Mouse (Mus musculus) testis, adult 2 months (tissue): ENCODE measurements around the gene Kctd20. TPM values are rescaled to one million over a fixed set of nuclear protein-coding genes. Genes with fewer than 3 reads are reported as not detected.
A peak's percentile ranks its signal among the peaks of the same experiment; 100 is the strongest.

Experiments used
- H3K27ac ChIP-seq: fragments of 200-500 bp; 2 replicates; pipeline ENCODE4 v1.5.1; 2012; ENCODE audit warnings: low read depth, low read length; ENCODE audit not compliant: control insufficient read depth, insufficient read depth
- H3K27me3 ChIP-seq: fragments of 200-500 bp; 2 replicates; pipeline ENCODE4 v1.6.1; 2012; ENCODE audit warnings: mild to moderate bottlenecking, low read length, moderate library complexity; ENCODE audit not compliant: control insufficient read depth, insufficient read depth
- H3K36me3 ChIP-seq: fragments of 200-500 bp; 2 replicates; pipeline ENCODE4 v1.6.1; 2012; ENCODE audit warnings: mild to moderate bottlenecking, low read length; ENCODE audit not compliant: control insufficient read depth, insufficient read depth
- H3K4me1 ChIP-seq: fragments of 200-500 bp; 2 replicates; pipeline ENCODE4 v1.6.1; 2012; ENCODE audit warnings: low read length; ENCODE audit not compliant: control insufficient read depth, insufficient read depth
- H3K4me3 ChIP-seq: fragments of 200-500 bp; 2 replicates; pipeline ENCODE4 v1.5.1; 2012; ENCODE audit warnings: low read depth, mild to moderate bottlenecking, low read length, moderate library complexity, mixed read lengths; ENCODE audit not compliant: control insufficient read depth
- CTCF ChIP-seq: fragments of 200-500 bp; IDR thresholded peaks from 2 replicates; pipeline ENCODE4 v1.5.1; 2012; ENCODE audit warnings: low read depth, mild to moderate bottlenecking, inconsistent platforms, low read length, moderate library complexity; ENCODE audit not compliant: control insufficient read depth, insufficient read depth, insufficient replicate concordance
- POLR2A ChIP-seq: fragments of 200-500 bp; IDR thresholded peaks from 2 replicates; pipeline ENCODE4 v1.6.1; 2012; ENCODE audit warnings: low read depth, mild to moderate bottlenecking, inconsistent platforms, low read length, moderate library complexity; ENCODE audit not compliant: control insufficient read depth
- polyA plus RNA-seq: library from polyadenylated mRNA; depleted of rRNA; stranded (reverse); fragments of >200 nt; gene quantifications from 2 replicates; pipeline ENCODE4 v1.2.3, GENCODE M21; 2012

Kctd20 gene
- polyA plus RNA-seq, 1 experiment = 34.2 TPM

- Histone ChIP-seq H3K4me3 (no peak overlapping the region), H3K4me1 (peaks cover 4% of the 10 kb centered on the region), H3K36me3 (no peaks in the 10 kb centered on the region), H3K27me3 (no peaks in the 10 kb centered on the region), H3K27ac (no peak overlapping the region)
- TF ChIP-seq POLR2A = no peak
- no peak for TF ChIP-seq CTCF
Measured at GRCm38 (mm10) chr17:28934120-28934916, 17.4 kb upstream of the Kctd20 start.

- TF ChIP-seq CTCF = no peak
- no peak for TF ChIP-seq POLR2A
- H3K4me3 ChIP-seq = no peak overlapping the region
- H3K36me3 ChIP-seq = no peaks in the 10 kb centered on the region
- no peaks in the 10 kb centered on the region for H3K27me3 ChIP-seq
- peaks cover 7% of the 10 kb centered on the region for H3K4me1 ChIP-seq
- no peak overlapping the region for H3K27ac ChIP-seq
Measured at GRCm38 (mm10) chr17:28936133-28936532, 15.6 kb upstream of the Kctd20 start.

GRCm38 (mm10) chr17:28936622-28937345 lies 15.0 kb upstream of the Kctd20 start:
- TF ChIP-seq CTCF = peak; percentile 90
- TF ChIP-seq POLR2A = no peak
- peaks cover 14% of the 10 kb centered on the region for H3K4me1 ChIP-seq
- no peaks in the 10 kb centered on the region for H3K36me3 ChIP-seq
- no peak overlapping the region for H3K27ac ChIP-seq
- no peaks in the 10 kb centered on the region for H3K27me3 ChIP-seq
- H3K4me3 ChIP-seq = no peak overlapping the region

DNA sequence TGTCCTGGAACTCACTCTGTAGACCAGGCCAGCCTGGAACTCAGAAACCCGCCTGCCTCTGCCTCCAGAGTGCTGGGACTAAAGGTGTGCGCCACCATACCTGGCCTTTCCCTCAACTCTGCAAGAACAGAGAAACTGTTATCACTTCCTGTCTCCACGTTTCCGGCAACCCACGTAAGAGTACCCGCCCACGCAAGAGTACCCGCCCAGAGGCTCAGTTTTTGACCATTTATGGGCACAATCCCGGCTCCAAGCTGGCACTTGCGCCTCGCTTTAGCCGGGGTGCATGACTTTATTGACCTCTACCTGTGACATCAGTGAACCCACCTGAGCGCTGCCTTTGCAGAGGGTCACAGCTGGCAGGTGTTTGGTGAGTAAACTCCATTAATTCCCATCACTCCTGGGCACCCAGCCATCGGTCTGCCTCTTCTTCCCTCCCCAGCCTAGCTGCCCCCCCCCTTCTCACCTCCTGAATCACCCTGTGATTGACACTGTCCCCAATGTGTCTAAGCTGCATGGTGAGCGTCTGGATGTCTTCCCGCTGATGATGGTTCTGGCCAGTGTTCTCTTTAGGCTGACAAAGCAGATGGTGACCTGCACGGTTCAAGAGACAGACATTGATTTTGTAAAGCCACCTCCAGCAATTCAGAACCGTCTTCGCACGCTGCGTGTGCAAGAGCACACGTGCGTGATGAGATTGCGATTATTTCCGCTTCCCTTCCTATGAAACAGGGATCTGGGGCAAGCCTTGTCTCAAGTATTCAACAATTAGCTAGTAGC lies 10.8 kb upstream of the Kctd20 start:
- H3K4me1 ChIP-seq = peaks cover 14% of the 10 kb centered on the region

DNA sequence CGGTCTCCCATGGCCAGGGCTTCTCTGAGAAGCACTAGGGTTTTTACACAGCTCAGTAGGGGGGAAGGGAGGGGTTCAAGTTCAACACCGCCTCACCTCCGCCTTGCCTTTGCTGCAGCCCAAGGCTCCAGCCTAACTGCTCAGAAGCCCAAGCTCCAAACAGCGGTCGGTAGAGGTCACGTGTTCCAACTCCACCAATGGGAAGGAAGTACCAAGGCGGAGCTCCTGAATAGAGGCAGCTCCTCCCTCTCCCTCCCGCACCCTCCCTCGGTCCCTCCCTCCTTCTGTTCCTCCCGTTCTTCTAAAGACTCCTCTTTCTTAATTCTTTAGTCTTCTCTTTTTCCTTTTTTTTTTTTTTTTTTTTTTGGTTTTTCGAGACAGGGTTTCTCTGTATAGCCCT lies 9.6 kb upstream of the Kctd20 start:
- Histone ChIP-seq H3K27me3 (no peaks in the 10 kb centered on the region), H3K36me3 (no peaks in the 10 kb centered on the region), H3K4me3 (peak overlapping the region; percentile 73), H3K27ac (peak overlapping the region; percentile 70), H3K4me1 (peaks cover 17% of the 10 kb centered on the region)
- TF ChIP-seq POLR2A = peak; percentile 90
- TF ChIP-seq CTCF = no peak

More for the DNA sequence above, 10.8 kb upstream of the Kctd20 start:
- H3K27me3 ChIP-seq = no peaks in the 10 kb centered on the region
- peak overlapping the region; percentile 73 for H3K4me3 ChIP-seq
- H3K27ac ChIP-seq = no peak overlapping the region
- H3K36me3 ChIP-seq = no peaks in the 10 kb centered on the region
- no peak for TF ChIP-seq POLR2A
- no peak for TF ChIP-seq CTCF

DNA sequence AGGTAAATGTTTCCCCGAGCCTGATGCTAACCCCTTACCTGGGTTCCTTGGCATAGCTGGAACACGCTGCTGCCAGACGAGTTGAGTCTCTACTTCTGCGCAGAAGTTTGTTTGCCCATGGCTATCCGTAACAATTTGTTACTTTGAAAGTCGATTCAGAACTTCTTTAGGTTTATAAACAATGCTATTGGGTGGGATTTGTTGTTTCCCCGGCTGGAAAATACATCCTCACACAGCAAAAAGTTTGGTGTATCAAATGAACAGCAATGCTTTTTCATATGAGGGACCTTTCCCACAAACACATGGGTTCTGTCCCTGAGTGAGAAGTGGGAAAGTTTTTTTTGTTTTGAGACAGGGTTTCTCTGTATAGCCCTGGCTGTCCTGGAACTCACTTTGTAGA lies 8.0 kb upstream of the Kctd20 start, which contains the start of gene Pxt1:
Gene Pxt1, minus strand, starts transcription at position 101 of the 400 bp plus-strand sequence.
- H3K27me3 ChIP-seq = no peaks in the 10 kb centered on the region
- no peaks in the 10 kb centered on the region for H3K36me3 ChIP-seq
- H3K27ac ChIP-seq = no peak within 1 kb of the TSS
- H3K4me3 ChIP-seq = peak within 1 kb of the TSS; percentile 61
- H3K4me1 ChIP-seq = peaks cover 17% of the 10 kb centered on the region
- TF ChIP-seq POLR2A = no peak
- no peak for TF ChIP-seq CTCF
